Mouse (Mus musculus): ENCODE data around the gene Alox5. TPM values are rescaled to one million over a fixed set of nuclear protein-coding genes. Genes with fewer than 3 reads are reported as not detected.

Alox5 gene
- polyA plus RNA-seq, 1 experiment = not detected

DNA sequence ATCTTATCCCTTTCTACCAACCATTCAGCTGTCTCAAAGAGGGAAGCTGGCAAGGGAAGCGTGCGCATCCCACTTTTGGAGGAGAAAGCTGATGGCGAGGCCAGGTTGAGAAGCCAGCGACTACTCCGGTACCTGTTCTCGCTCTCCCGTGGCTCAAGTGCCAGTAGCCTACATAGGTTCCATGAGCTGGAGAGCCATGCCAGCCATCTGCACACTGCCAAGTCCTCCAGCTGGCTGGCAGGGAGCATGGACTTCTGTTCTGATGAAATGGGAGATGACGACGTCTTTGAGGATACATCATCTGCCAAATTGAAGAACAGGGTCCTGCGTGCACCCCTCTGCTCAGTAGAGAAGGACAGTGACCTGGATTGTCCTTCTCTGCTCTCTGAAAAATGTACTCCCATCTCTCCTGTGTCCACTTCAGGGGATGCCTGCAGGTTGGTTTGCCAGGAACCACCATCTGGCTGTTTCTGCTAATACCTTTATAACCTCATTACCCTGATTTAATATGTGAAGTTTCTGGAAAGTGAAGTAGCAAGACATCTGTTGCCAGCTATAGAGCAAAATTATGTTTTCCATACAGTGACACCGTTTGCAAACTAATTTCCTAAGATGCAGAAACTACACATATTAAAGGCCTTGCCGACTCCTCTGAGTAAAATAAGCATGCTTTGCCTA is 59.1 kb downstream of the Alox5 start:
- 88% methylated on average over 12 of the region's 12 CpGs for WGBS
- Histone ChIP-seq H3K4me3 (ENCODE audit: insufficient read depth, low read depth, low read length) (no peak overlapping the region), H3K27ac (ENCODE audit: insufficient read depth, low read depth, low read length) (no peak overlapping the region), H3K4me1 (ENCODE audit: control insufficient read depth, insufficient read depth, low read length) (peaks cover 25% of the 10 kb centered on the region)
- TF ChIP-seq CTCF (IDR thresholded peaks at IDR 0.05; ENCODE audit: insufficient read depth, low read depth, low read length) = no peak
- no peak for TF ChIP-seq POLR2A (IDR thresholded peaks at IDR 0.05; ENCODE audit: insufficient read depth, low read depth, low read length)

DNA sequence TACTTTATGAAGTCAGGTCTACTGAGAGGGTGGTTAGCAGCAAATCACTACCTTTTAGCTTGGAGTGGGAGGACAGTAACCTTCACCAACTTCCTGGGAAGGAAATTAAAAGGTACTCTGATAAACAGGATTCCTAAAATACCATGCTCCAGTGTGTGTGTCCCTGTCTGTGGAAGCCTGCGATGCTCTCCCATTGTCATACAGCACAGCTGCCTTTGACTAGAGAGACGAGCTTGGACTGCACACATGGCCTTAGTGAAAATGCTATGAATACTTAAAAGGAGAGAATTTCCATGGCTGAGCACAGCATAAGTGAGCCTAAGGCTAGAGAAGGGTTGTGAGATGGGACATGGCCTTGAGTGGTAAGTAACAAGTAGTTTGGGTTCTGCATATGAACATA is 62.8 kb downstream of the Alox5 start:
- Histone ChIP-seq H3K4me3 (ENCODE audit: insufficient read depth, low read depth, low read length) (no peak overlapping the region), H3K4me1 (ENCODE audit: control insufficient read depth, insufficient read depth, low read length) (peaks cover 16% of the 10 kb centered on the region), H3K27ac (ENCODE audit: insufficient read depth, low read depth, low read length) (peak overlapping the region; percentile 88)
- 33% methylated on average over 2 of the region's 2 CpGs for WGBS
- no peak for TF ChIP-seq POLR2A (IDR thresholded peaks at IDR 0.05; ENCODE audit: insufficient read depth, low read depth, low read length)
- no peak for TF ChIP-seq CTCF (IDR thresholded peaks at IDR 0.05; ENCODE audit: insufficient read depth, low read depth, low read length)

DNA sequence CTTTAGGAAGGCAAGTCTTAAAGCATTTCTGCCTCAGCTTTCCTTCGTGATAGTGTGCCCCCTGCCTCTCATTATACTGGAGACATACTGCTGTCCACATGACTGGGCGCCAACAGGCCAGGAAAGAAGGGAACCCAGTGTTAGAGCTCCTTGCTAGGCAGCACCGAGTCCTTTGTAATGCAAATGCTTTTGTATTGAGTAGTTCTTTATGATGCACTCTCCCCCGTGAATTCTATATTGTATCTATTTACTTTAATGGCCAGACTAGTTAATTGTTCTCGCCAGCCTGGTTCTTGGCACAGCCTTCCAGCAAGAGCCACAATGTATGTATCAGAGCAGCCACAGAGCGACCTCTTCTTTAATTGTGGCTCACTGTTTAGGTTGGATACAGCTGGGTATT is 63.4 kb downstream of the Alox5 start:
- Histone ChIP-seq H3K4me3 (ENCODE audit: insufficient read depth, low read depth, low read length) (no peak overlapping the region), H3K27ac (ENCODE audit: insufficient read depth, low read depth, low read length) (peak overlapping the region; percentile 96), H3K4me1 (ENCODE audit: control insufficient read depth, insufficient read depth, low read length) (peaks cover 16% of the 10 kb centered on the region)
- TF ChIP-seq POLR2A (IDR thresholded peaks at IDR 0.05; ENCODE audit: insufficient read depth, low read depth, low read length) (no peak), CTCF (IDR thresholded peaks at IDR 0.05; ENCODE audit: insufficient read depth, low read depth, low read length) (no peak)
- 18% methylated on average over 6 of the region's 6 CpGs for WGBS

DNA sequence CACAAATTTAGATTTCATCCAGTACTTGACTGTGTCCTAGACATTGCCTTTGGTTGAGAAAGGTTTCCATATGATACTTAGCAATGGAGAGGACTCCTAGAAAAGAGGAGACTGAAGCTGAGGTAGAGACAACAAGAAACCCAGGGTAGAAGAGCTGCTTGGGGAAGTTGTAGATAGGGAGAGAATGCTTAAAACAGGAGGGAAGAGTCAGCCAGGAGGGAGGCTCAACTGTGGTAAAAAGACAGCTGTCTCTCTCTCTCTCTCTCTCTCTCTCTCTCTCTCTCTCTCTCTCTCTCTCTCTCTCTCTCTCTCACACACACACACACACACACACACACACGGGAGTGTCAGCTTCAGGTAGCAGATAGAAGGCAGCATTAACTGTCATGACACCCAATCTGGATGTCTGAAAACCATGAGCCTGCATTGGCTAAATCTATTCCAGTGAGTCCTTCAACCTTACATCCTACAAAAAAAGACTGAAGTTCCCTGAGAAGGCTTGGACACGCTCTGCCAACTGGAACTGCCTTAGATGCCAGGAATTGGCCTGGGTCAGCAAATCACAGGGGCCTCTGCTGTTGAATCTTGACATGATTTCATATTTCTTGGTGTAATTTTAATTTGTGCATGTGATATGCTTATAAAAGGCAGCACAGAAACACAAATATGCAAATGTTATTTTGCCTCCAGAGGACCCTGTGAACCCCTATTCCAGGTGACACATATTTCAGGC is 65.9 kb downstream of the Alox5 start:
- Histone ChIP-seq H3K4me1 (ENCODE audit: control insufficient read depth, insufficient read depth, low read length) (peaks cover 9% of the 10 kb centered on the region), H3K4me3 (ENCODE audit: insufficient read depth, low read depth, low read length) (no peak overlapping the region), H3K27ac (ENCODE audit: insufficient read depth, low read depth, low read length) (no peak overlapping the region; the same call in 1 of the 2 replicates)
- 84% methylated on average over 2 of the region's 2 CpGs for WGBS
- TF ChIP-seq CTCF (IDR thresholded peaks at IDR 0.05; ENCODE audit: insufficient read depth, low read depth, low read length) = no peak
- no peak for TF ChIP-seq POLR2A (IDR thresholded peaks at IDR 0.05; ENCODE audit: insufficient read depth, low read depth, low read length)

DNA sequence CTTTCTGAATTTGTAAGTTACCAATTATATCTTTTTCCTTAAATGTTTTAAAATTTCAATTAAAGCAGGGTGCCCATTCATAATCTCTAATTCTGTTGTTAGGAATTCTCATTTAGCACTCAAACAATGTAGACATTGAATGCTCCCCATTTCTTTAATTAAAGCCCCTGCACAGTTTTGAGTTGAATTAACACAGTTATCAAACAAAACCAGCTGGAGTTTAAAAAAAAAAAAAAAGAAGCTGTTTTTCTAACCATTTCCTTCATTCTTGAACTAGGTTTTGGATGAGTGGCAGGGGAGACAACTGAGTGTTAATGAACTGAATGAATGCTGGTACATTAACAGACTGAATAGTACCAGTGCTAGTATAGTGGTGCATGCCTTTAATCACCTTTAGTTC is 71.5 kb downstream of the Alox5 start:
- TF ChIP-seq POLR2A (IDR thresholded peaks at IDR 0.05; ENCODE audit: insufficient read depth, low read depth, low read length) (no peak), CTCF (IDR thresholded peaks at IDR 0.05; ENCODE audit: insufficient read depth, low read depth, low read length) (no peak)
- no peak overlapping the region for H3K4me3 ChIP-seq (ENCODE audit: insufficient read depth, low read depth, low read length)

DNA sequence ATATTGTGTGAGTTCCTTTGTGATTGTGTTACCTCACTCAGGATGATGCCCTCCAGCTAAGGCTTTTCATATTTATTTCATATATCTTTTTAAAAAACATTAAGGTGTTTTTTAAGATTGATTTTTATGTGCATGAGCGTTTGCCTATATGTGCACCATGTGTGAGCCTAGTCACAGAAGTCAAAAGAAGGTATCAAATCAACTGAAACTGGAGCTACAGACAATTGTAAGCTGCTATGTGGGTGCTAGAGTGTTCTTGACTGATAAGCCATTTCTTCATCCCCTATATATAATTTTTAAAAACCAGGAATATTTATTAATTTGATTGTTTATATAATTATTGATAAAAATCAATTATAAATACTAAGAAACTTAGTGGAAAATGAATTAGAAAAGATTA is 72.9 kb downstream of the Alox5 start:
- Histone ChIP-seq H3K27ac (ENCODE audit: insufficient read depth, low read depth, low read length) (no peak overlapping the region), H3K4me1 (ENCODE audit: control insufficient read depth, insufficient read depth, low read length) (peaks cover 10% of the 10 kb centered on the region), H3K4me3 (ENCODE audit: insufficient read depth, low read depth, low read length) (no peak overlapping the region)
- WGBS = 96% methylated on average over 1 of the region's 1 CpGs
- TF ChIP-seq CTCF (IDR thresholded peaks at IDR 0.05; ENCODE audit: insufficient read depth, low read depth, low read length) (no peak), POLR2A (IDR thresholded peaks at IDR 0.05; ENCODE audit: insufficient read depth, low read depth, low read length) (no peak)

More for the DNA sequence above, 71.5 kb downstream of the Alox5 start:
- Histone ChIP-seq H3K4me1 (ENCODE audit: control insufficient read depth, insufficient read depth, low read length) (peaks cover 4% of the 10 kb centered on the region), H3K27ac (ENCODE audit: insufficient read depth, low read depth, low read length) (no peak overlapping the region)

DNA sequence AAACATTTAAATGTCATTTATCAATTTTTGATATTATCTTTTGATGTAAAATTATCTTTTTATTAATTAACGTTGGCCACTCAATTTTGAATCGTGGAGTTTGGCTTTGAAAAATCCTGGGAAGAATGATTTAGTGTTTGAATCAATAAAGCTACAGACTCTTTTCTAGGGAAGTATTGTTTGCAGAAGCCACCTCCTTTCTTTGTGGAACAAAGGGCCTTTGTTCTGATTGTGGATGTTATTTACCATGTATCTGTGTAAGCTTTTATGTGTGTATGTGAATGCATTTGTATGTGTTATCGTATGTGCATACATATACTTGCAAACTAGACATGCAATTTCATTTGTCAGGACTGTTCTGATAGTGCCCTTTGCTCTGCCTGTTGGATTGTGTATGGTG is 74.5 kb downstream of the Alox5 start:
- TF ChIP-seq CTCF (IDR thresholded peaks at IDR 0.05; ENCODE audit: insufficient read depth, low read depth, low read length) (no peak), POLR2A (IDR thresholded peaks at IDR 0.05; ENCODE audit: insufficient read depth, low read depth, low read length) (no peak)
- no peak overlapping the region for H3K4me3 ChIP-seq (ENCODE audit: insufficient read depth, low read depth, low read length)
- H3K4me1 ChIP-seq (ENCODE audit: control insufficient read depth, insufficient read depth, low read length) = peaks cover 10% of the 10 kb centered on the region
- WGBS = 42% methylated on average over 3 of the region's 3 CpGs
- H3K27ac ChIP-seq (ENCODE audit: insufficient read depth, low read depth, low read length) = no peak overlapping the region

DNA sequence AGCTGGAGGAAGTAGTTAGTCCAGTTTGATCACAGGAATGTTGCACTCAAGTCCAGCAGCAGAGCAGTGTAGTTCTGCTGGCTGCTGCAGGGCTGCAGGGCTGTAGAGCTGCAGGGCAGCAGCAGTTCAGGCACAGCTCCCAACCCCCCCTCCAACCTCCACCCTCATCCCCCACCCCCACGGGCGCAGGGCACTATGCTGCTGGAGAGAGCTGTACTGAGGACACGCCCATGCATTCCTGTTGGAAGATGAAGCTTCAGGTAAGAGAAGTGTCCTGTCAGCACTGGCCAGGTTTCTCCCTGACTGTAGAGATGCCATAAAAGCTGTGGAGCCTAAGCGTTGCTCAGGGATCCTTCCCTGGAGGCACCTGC is 74.9 kb downstream of the Alox5 start:
- peaks cover 10% of the 10 kb centered on the region for H3K4me1 ChIP-seq (ENCODE audit: control insufficient read depth, insufficient read depth, low read length)
- TF ChIP-seq CTCF (IDR thresholded peaks at IDR 0.05; ENCODE audit: insufficient read depth, low read depth, low read length) (no peak), POLR2A (IDR thresholded peaks at IDR 0.05; ENCODE audit: insufficient read depth, low read depth, low read length) (no peak)
- 36% methylated on average over 4 of the region's 4 CpGs for WGBS
- no peak overlapping the region for H3K4me3 ChIP-seq (ENCODE audit: insufficient read depth, low read depth, low read length)
- H3K27ac ChIP-seq (ENCODE audit: insufficient read depth, low read depth, low read length) = no peak overlapping the region

DNA sequence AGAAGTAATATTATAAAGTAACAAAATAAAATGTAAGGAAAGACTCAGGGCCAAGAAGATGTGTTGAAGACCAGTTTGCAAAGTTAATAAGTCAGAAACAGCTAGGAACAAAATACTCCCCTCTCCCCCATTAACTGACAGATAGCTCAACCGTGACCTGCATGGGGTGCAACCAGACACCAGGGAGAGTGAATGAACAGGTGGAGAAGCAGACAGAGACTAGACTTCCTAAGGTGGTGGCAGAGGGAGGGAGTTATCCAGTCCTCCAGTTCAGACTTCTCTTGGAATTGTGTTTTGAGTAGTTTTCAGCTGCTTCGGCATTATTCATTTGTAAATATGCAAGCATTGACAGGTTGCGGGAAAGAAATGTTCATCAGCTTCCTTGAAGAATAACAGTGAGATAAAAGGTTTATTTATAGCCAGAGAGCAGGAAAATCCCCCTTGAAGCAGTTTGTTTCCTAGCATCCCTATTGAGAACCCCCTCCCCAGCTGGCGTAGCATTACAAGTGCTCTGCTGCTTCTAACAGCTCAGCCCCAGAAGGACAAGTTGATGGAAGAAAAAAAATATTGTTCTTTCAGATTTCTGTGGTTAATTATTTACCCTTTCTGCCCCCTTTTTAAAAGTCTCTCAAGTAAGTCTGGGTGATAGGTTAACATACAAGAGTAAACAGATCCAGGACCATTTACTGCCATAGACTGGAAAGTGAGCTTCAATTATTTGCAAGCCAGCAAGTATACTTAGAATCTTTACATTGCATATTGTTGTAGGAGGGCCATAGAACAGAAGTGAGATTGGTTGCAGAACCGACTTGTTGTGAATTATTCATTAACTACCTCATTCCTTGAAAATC is 75.6 kb downstream of the Alox5 start:
- H3K4me3 ChIP-seq (ENCODE audit: insufficient read depth, low read depth, low read length) = no peak overlapping the region
- TF ChIP-seq CTCF (IDR thresholded peaks at IDR 0.05; ENCODE audit: insufficient read depth, low read depth, low read length) (no peak), POLR2A (IDR thresholded peaks at IDR 0.05; ENCODE audit: insufficient read depth, low read depth, low read length) (no peak)
- H3K27ac ChIP-seq (ENCODE audit: insufficient read depth, low read depth, low read length) = no peak overlapping the region
- H3K4me1 ChIP-seq (ENCODE audit: control insufficient read depth, insufficient read depth, low read length) = peaks cover 10% of the 10 kb centered on the region
- WGBS = 41% methylated on average over 5 of the region's 5 CpGs
